Mouse (Mus musculus) neural tube, embryonic 13.5 days (tissue): Measurements from ENCODE around the gene Itgal. TPM values are rescaled to one million over a fixed set of nuclear protein-coding genes. Genes with fewer than 3 reads are reported as not detected.
A peak's percentile ranks its signal among the peaks of the same experiment; 100 is the strongest.
"Not testable (repeated sequence)": the region's sequence is repeated elsewhere in the genome, so short reads cannot be mapped to it uniquely, and the experiment has no call there.

ENCODE experiments used
- ATAC-seq: fragments of 200-750 bp; cut with Nextera tagmentation; 2 replicates; pipeline ENCODE4 v1.8.0; 2017; ENCODE audit warnings: low read depth, mild to moderate bottlenecking, moderate TSS enrichment, moderate library complexity
- H3K27ac ChIP-seq: fragments of 300-500 bp; sonication (generic); replicated peaks from 2 replicates; pipeline ENCODE4 v1.5.1; 2015; ENCODE audit warnings: moderate library complexity, mild to moderate bottlenecking, inconsistent platforms
- H3K27me3 ChIP-seq: fragments of 300-500 bp; sonication (generic); 2 replicates; pipeline ENCODE4 v1.6.1; 2015; ENCODE audit warnings: mild to moderate bottlenecking, inconsistent platforms
- H3K36me3 ChIP-seq: fragments of 300-500 bp; sonication (generic); 2 replicates; pipeline ENCODE4 v1.6.1; 2015; ENCODE audit warnings: mild to moderate bottlenecking, inconsistent platforms
- H3K4me1 ChIP-seq: fragments of 300-500 bp; sonication (generic); replicated peaks from 2 replicates; pipeline ENCODE4 v1.6.1; 2015; ENCODE audit warnings: inconsistent platforms
- H3K4me2 ChIP-seq: fragments of 300-500 bp; sonication (generic); 2 replicates; pipeline ENCODE4 v1.6.1; 2015; ENCODE audit warnings: inconsistent platforms, mild to moderate bottlenecking, moderate library complexity
- H3K4me3 ChIP-seq: fragments of 300-500 bp; sonication (generic); 2 replicates; pipeline ENCODE4 v1.5.1; 2015; ENCODE audit warnings: mild to moderate bottlenecking, inconsistent platforms
- H3K9ac ChIP-seq: fragments of 300-500 bp; sonication (generic); 2 replicates; pipeline ENCODE4 v1.6.1; 2015; ENCODE audit warnings: moderate library complexity, mild to moderate bottlenecking, inconsistent platforms
- H3K9me3 ChIP-seq: fragments of 300-500 bp; sonication (generic); 2 replicates; pipeline ENCODE4 v1.6.1; 2016; ENCODE audit warnings: inconsistent platforms
- WGBS: fragments of 180-500 bp; shearing (Covaris S2); methylation state at CpG from one replicate; pipeline ENCODE4 v1.1.7; 2015; 5-methylcytosine and 5-hydroxymethylcytosine counted together
- polyA plus RNA-seq: library from polyadenylated mRNA; unstranded; fragments of >200 nt; fragmentation: Nextera tagmentation; extraction: Ambion mirVana; gene quantifications from 2 replicates; pipeline ENCODE4 v1.2.1, GENCODE M21; 2015

The Itgal gene
- polyA plus RNA-seq, 1 experiment from 2014 or later = 0.31 TPM

GRCm38 (mm10) chr7:127371213-127371612, 75.2 kb downstream of the Itgal start:
- Histone ChIP-seq H3K36me3 (peaks cover 21% of the 10 kb centered on the region), H3K27ac (no peak overlapping the region), H3K27me3 (no peaks in the 10 kb centered on the region), H3K4me2 (no peak overlapping the region), H3K4me1 (peaks cover 5% of the 10 kb centered on the region), H3K4me3 (no peak overlapping the region), H3K9me3 (no peaks in the 10 kb centered on the region), H3K9ac (no peak overlapping the region)
- 80% methylated on average over 2 of the region's 2 CpGs for WGBS
- no peak for ATAC-seq

DNA sequence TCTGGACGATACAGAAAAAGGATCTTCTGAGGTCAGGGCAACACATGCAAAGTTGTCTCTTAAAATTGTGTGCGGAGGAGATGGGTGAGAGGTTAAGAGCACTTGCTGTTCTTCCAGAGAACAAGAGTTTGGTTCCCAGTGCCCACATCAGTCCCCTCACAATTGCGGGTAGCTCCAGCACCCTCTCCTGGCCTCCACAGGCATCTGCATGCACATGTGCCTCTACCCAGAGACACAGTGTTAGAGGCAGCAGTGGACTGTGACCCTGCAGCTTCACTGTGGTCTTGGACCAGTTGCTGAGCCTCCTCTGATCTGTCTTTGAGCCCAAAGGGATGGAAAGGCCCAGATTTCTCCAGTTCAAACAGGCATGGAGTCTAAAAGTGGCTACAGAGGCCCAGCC, 75.8 kb downstream of the Itgal start:
- not testable (repeated sequence) for H3K27ac ChIP-seq, H3K4me2 ChIP-seq, H3K27me3 ChIP-seq, H3K9ac ChIP-seq, H3K4me3 ChIP-seq, H3K4me1 ChIP-seq, H3K9me3 ChIP-seq, ATAC-seq
- peaks cover 21% of the 10 kb centered on the region for H3K36me3 ChIP-seq
- WGBS = 74% methylated on average over 3 of the region's 3 CpGs

- not testable (repeated sequence) for H3K27me3 ChIP-seq, H3K9me3 ChIP-seq, H3K4me1 ChIP-seq
- WGBS = 4% methylated on average over 49 of the region's 49 CpGs
- Histone ChIP-seq H3K36me3 (peaks cover 21% of the 10 kb centered on the region), H3K4me2 (peak within 1 kb of the TSS; percentile 73), H3K4me3 (peak within 1 kb of the TSS; percentile 70), H3K9ac (peak within 1 kb of the TSS; percentile 79), H3K27ac (peak within 1 kb of the TSS; percentile 72)
- peak; percentile 90 for ATAC-seq
These were observed 79.5 kb downstream of the Itgal start, which contains the start of gene Zfp747 for GRCm38 (mm10) chr7:127375271-127376245. TSS of gene Zfp747 (minus strand) at chr7:127376050.

DNA sequence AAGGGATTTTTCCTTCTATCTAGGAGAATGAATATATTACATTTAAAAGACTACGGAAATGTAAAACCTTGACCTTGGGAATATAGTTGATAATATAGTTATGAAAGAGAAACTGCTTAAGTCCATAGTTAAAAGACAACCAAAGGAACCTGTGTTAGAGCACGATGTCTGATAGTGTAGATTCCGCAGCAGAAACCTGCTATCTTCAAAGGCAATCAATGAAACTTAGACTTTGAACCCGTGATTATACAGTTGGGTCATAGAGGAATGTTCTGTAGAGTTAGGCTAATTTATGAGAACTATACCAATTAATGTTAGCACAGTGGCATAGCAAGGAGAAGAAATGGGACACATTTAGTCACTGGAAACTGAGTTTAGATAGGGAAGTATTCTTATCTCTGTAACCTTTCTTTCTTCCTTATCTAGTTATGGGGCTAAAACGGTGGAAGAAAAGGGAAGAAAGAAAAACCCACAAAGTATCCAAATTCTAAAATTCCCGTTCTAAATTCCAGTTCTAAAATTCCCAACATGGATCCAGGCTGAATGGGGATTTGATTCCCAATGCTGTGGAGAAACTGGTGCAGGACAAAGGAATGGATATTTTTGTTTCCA, 82.4 kb downstream of the Itgal start:
- Histone ChIP-seq H3K27me3 (no peaks in the 10 kb centered on the region), H3K27ac (no peak overlapping the region), H3K4me1 (peaks cover 5% of the 10 kb centered on the region), H3K4me3 (no peak overlapping the region), H3K36me3 (peaks cover 19% of the 10 kb centered on the region), H3K9ac (no peak overlapping the region), H3K9me3 (no peaks in the 10 kb centered on the region), H3K4me2 (no peak overlapping the region)
- WGBS = 81% methylated on average over 6 of the region's 6 CpGs
- no peak for ATAC-seq

Other genes with a start within 250 kb of the Itgal start
- not detected in 2 replicates for gene Zg16, start 208.9 kb upstream of the Itgal start, polyA plus RNA-seq
- gene AI467606, start 204.9 kb upstream of the Itgal start, polyA plus RNA-seq = 1.0 and 2.4 TPM in 2 replicates
- gene Qprt, start 174.0 kb upstream of the Itgal start, polyA plus RNA-seq = 0.63 and 1.4 TPM in 2 replicates
- gene Spn, start 158.4 kb upstream of the Itgal start, polyA plus RNA-seq = 0.08 and 0.10 TPM in 2 replicates
- 78.7 and 80.0 TPM in 2 replicates for gene Cd2bp2, start 100.2 kb upstream of the Itgal start, polyA plus RNA-seq
- gene Tbc1d10b, start 87.8 kb upstream of the Itgal start, polyA plus RNA-seq = 32.3 and 32.9 TPM in 2 replicates
- 27.7 and 63.1 TPM in 2 replicates for gene Mylpf, start 87.4 kb upstream of the Itgal start, polyA plus RNA-seq
- gene Zfp553, start 63.2 kb upstream of the Itgal start, polyA plus RNA-seq = 54.7 and 58.0 TPM in 2 replicates
- 16.2 and 23.7 TPM in 2 replicates for gene Sept1, start 63.1 kb upstream of the Itgal start, polyA plus RNA-seq
- 55.0 and 62.4 TPM in 2 replicates for gene Zfp771, start 52.0 kb upstream of the Itgal start, polyA plus RNA-seq
- 102 and 110 TPM in 2 replicates for gene Dctpp1, start 35.6 kb upstream of the Itgal start, polyA plus RNA-seq
- gene Sephs2, start 22.2 kb upstream of the Itgal start, polyA plus RNA-seq = 61.4 and 65.2 TPM in 2 replicates
- gene Zfp768, start 49.3 kb downstream of the Itgal start, polyA plus RNA-seq = 17.2 and 17.9 TPM in 2 replicates
- gene Zfp747, start 79.8 kb downstream of the Itgal start, polyA plus RNA-seq = 8.5 and 8.6 TPM in 2 replicates
- gene 9130019O22Rik, start 90.9 kb downstream of the Itgal start, polyA plus RNA-seq = 4.2 and 5.0 TPM in 2 replicates
- 5.2 and 5.7 TPM in 2 replicates for gene E430018J23Rik, start 97.4 kb downstream of the Itgal start, polyA plus RNA-seq
- gene Zfp764, start 110.6 kb downstream of the Itgal start, polyA plus RNA-seq = 4.0 and 4.5 TPM in 2 replicates
- 31.1 and 37.7 TPM in 2 replicates for gene Zfp688, start 125.8 kb downstream of the Itgal start, polyA plus RNA-seq
- gene Zfp689, start 152.9 kb downstream of the Itgal start, polyA plus RNA-seq = 13.0 and 15.2 TPM in 2 replicates
- 42.4 and 44.5 TPM in 2 replicates for gene Prr14, start 163.4 kb downstream of the Itgal start, polyA plus RNA-seq
- 12.1 and 12.6 TPM in 2 replicates for gene Fbrs, start 182.9 kb downstream of the Itgal start, polyA plus RNA-seq
- 50.1 and 56.1 TPM in 2 replicates for gene Srcap, start 215.7 kb downstream of the Itgal start, polyA plus RNA-seq
- 15.7 and 16.6 TPM in 2 replicates for gene Gm42715, start 223.3 kb downstream of the Itgal start, polyA plus RNA-seq